Mouse (Mus musculus) c-Kit-negative CD71-positive TER-119-positive erythroid progenitor cells, embryonic 14.5 days (primary cell): ENCODE measurements around the gene Wdr86.

Source experiments
- DNase-seq: peaks from one replicate; pipeline ENCODE4 v3.0.0-alpha.2; 2013; ENCODE audit warnings: low read depth, low spot score

Wdr86 gene

GRCm38 (mm10) chr5:24684578-24685365 is 45.8 kb downstream of the Wdr86 start:
- DNase-seq: no peak

DNA sequence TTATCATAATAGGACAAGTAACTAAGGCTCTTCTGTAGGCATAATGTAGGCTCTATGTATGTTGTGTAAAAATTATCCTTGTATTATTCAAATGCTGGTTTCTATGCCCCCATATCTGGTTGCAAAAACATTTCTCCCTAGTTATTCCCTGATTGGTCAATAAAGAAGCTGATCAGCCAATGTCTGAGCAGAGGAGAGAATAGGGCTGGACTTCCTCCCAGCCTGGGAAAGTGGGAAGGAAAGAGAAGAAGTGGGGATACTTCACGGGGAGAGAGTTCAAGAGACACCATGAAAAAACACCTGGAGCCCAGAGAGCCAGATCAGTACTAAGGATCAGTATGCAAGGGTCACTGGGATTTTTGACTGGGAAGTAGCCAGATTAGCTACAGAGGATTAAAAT is 49.1 kb downstream of the Wdr86 start:
- DNase-seq: no peak

GRCm38 (mm10) chr5:24674238-24674637 is 56.3 kb downstream of the Wdr86 start:
- no peak for DNase-seq
